Mouse (Mus musculus) frontal cortex, adult 2 months (tissue): ENCODE data around the gene Acacb. TPM values are rescaled to one million over a fixed set of nuclear protein-coding genes. Genes with fewer than 3 reads are reported as not detected.

ENCODE experiments used
- DNase-seq, 2 experiments: peaks; one replicate each; pipeline ENCODE4 v3.0.0; 2022; ENCODE audit warnings: low spot score in 1 of 2; ENCODE audit errors: extremely low spot score in 1 of 2
- polyA plus RNA-seq: library from polyadenylated mRNA; depleted of rRNA; stranded (reverse); fragments of >200 nt; gene quantifications from 2 replicates; pipeline ENCODE4 v1.2.3, GENCODE M21; 2012

Gene Acacb
- polyA plus RNA-seq, 1 experiment, result 3.7 TPM

DNA sequence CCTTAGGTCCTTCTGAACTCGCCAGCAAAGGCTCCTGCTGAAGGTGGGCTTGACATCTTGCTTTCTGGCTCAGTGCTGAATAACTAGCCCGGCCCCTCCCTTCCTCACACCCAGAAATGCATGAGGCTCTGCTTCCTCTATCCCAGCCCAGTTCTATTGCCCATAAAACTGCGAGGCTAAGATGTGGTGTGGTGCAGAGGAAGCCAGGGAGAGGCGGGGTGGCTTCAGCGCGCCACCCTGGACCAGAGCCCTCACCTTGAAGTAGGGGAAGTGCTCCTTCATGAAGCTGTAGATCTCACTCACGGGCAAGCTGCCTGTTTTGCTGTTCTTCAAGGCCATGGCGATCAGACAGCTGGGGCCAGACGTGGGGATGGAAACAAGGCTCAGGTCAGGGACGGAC lies 113.2 kb downstream of the Acacb start:
- DNase-seq, result no peak

DNA sequence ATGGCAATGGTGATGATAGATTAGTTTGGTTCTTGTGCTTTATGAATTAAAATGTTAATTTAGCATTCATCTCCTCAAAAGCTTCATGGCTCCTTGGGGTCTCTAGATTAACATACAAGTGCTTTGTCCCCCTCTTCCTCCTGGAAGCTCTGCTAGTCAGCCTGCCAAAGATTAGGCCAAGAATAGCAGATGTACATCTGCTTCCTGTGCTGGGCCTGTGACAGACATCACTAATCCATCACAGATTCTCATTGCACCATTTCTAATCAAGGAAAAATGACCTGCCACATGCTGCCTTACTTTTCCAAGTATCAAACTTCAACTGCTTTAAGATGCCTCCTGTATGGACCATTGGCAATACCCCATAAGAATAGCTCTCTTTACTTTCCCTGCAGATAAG lies 115.2 kb downstream of the Acacb start:
- DNase-seq, result no peak

DNA sequence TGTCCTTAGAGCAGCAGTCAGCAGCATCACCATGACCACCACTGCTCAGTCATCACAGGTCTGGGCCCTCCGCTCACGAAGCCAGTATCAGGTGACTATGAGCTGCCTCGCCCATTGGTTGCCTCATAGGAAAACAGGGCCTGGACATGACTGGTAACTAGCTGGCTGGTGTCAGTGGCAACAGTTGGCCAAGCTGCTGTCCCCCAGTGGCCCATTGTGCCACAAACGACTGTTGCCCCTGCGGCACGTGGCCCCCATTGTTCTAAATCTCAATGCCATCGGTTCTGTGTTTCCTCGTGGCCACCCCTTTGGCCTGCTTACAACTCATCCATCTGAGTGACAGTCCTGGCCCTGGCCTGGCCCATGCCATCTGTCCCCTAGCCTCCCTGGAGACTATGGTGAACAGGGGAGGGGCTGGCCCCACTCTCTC lies 117.7 kb downstream of the Acacb start:
- no peak for DNase-seq

DNA sequence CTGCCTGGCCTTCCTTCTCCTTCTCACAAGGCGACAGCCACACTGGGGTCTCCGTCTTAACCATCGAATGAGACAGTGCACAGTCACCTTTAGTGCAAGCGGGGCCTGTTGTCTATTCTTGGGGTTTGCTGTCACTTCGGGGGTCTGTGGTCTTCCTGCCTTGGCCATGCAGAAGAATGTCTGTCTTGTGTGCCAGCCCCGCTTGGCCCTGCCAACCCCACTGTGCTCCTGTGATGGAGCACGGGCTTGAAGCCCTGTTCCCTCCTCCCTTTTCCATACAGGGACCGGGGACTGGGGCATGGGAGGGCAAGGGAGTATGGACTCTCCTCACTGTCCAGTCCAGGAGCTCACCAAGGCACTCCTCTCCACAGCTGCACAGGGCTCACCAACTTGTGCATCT lies 118.5 kb downstream of the Acacb start:
- no peak for DNase-seq

DNA sequence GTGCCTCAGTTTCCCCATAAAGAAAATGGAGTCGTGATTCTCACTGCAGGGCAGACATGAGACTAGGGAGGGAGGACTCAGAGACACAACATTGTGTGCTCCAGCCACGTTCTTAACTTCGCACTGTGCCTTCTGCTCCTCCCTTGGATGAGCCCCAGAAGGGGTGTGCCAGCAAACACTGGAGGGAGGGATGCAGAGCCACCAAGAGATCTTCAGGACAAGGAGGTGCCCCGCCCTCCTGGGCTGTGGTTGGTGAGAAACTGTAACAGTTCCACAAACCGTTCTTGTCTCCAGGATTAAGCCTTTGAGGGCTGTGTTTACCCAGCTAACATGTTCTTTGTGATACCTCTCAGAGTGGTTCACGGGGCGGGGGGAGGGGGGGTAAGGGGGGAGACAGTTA lies 122.3 kb downstream of the Acacb start:
- no peak for DNase-seq

DNA sequence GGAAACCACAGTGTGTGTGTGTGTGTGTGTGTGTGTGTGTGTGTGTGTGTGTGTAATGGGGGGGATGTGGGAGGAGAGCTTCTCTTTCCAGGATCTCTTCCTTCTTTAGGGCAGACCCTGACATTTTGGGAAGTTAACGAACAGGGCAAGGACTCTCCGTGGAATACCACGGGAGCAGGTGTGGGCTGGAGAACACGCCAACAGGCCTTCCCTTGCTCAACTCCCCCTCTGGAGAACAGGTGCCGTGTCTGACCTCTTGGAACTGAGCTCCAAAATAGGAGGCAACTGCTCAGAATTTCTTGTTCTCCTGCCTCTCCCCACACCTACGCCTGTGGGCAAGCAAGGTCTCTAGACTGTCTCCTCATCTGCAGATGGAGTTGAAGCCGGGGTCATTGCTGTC lies 123.2 kb downstream of the Acacb start:
- DNase-seq, result no peak

DNA sequence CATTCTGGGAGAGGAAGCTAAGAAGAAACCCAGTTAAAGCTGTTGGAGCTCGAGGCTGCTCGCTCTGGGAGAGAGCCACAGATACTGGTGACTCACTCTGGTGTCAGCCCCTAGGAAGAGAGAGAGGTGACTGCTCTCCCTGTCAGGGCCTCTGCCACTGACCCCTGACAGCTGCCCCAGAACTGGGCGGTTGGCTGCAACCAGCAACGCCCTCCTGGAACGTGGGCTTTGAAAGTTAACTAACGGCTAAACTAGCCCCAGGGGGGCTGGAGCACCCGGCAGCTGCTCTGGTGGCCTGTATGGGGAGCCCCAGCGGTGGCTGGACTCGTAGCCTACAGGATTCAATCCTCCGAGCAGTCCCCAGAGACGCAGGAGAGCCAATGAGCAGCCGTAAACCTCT lies 123.6 kb downstream of the Acacb start:
- DNase-seq, result no peak

DNA sequence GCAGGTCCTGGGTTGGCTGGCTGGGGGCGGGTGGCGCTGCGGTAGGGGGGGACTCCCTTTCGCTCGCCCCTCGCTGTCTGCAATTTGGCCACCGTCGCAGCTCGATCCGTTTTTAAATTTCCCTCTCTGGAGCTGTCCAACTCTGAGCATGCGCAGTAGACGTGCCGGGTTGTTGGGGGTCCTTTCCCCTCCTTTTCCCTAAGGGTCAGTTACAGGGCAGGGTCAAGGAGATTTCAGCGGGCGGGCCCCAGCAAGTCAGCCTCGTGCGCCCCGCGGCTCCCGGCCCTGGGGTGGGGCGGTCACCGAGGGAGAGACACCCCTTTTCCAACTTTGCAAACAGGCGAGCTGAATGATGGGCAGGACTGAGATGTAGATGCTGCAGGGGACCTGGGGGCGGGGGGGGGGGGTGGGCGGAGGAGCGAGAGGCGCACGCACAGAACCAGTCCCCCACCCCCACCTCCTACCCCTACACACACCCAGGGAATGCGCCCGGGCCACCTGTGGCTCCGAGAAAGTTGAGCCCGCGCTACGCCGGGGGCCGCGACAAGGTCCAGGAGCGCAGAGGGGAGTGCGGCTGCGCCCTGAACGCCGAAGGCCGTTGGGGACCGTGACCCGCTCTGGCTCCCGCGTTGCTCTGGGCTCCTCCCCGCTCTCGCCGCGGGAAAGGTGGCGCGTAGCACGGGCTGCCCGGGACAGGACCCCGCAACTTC lies 127.5 kb downstream of the Acacb start, which contains the start of gene Foxn4:
Gene Foxn4 (minus strand): TSS at position 115 of the 710 bp plus-strand sequence.
- no peak for DNase-seq

DNA sequence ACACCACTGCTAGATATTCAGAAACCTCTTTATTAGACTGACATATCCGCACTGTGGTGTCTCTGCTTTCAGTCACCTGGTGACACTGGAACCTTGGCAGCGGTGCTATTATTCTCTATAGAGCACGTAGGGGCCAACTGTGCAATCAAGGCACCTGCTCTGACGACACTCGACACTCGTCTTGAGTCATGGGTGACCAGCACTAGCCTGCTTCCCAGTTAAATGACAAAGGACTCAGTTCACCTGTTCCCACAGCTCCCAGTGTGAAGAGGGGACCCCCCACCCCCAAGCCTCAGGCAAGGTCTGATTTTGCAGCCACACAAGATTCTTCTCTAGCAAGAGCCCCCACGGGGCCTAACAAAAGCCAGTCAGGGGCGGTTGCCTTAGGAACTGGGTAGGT lies 129.0 kb downstream of the Acacb start:
- DNase-seq, result no peak

DNA sequence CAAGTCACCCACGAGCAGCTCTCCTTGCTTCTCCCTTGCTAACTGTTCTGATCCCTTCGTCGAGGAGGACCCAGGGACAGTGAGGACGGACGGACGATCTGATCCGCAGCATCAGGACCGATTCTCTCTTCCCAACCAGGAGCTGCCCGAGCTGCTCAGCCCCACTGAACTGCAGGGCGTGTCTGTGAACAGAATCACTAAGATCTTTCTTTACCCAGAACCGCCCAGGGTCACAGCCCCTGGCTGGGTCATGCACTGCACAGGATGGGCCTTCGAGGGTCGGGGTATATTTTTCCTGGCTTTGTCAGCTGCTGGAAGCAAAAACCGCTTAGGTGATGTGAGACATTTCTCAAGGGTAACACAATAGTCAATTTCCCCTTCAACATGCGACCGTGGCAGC lies 129.7 kb downstream of the Acacb start:
- DNase-seq, result no peak

DNA sequence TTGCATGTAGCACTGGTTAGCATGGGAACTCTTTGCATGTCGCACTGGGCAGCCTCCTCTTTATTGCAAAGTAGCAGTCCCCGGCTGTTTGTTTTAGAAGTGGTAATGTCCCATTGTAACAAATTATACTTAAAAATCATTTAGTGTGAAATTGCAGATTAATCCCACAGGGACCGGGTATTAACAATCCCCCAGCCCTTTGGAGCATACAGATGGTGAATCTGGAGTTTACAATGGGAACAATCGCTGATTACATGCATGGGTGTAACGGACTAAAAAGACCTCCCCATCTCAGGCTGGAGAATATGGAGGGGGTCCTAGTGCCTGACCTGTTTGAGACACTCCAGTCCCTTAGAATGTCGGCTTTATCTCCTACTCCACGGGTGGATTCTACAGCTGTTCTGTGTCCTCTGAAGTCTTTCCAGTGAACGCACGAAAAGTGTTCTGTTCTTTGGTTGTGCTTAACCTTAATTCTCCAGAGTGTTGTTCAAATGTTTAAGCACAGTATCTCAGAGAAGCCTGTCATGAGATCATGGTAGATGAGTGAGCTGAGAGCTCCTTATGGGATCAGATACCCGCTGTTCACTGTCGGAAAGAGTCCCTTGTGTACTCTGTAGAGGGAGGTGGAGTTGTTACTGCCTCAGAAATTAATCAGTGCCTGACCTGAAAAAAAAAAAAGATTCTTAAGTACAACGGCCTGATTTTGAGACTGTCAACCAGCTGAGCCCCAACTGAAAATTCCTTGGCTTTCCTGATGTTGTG lies 133.2 kb downstream of the Acacb start:
- no peak for DNase-seq

DNA sequence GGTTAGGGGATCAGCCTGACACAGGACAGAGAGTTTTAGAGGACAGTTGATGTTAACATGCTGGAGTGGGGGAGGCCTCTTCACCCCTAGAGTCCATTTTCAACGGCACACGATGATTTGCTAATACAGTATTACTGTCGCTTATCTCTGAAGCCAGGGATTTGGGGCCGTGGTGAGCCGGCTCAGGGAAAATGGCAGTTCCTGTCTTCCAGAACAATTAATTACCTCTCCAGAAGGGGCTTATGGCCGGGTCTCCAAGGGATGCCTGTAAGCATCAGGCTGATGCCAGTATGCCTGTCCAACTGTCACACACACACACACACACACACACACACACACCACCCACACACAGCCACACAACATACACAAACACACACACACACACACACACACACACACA lies 136.0 kb downstream of the Acacb start:
- no peak for DNase-seq

DNA sequence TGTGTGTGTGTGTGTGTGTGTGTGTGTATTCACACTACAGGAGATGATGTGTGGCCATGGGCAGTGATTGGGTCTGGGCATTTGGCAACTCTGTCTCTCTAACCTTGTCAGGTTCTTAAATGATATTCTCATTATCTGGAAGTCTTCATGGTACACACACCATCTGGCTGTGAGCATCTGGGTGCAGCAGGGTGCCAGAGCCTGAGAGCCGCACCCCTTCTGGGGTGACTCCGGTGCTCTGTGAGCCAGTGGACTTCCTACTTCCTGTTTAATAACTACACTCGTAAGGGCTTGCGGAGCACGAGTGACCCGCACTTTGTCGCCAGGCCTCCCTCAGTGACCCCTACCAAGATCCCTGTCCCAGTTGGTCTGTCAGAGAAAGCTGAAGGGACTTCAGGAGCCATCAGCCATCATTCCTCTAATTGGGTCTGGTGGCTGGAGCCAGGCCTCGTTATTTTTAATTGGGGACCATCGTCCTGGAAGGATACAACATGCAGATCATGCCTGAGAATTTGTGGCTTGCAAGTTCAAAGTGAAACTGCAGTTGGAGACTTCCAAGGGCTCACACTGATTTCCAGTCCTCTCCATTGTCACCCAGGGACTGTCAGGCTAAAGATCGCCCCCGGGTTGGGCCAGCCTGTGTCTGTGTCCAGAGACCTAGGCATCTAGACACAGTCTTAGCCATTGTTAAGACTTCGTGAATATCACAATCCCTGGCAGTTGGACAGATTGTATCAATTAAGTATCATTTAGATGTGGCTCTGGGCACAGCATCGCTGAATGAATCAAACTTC lies 138.5 kb downstream of the Acacb start:
- peak; percentile 7 to 22 for DNase-seq

DNA sequence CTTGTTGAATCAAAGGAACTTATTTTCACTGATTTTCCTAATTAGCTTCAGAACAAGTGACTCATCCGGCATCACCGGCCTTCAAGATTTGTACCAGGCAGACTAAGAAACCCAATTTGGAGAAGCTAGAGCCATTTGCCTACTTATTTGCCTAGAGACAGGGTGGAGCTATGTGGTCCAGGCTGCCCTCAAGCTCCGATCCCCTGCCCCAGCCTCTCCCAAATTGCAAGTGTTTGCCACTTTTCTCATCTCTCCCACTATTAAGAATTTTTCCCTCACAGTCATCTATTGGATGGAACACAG lies 139.0 kb downstream of the Acacb start:
- peak in 1 of 2 experiments; percentile 10 for DNase-seq

DNA sequence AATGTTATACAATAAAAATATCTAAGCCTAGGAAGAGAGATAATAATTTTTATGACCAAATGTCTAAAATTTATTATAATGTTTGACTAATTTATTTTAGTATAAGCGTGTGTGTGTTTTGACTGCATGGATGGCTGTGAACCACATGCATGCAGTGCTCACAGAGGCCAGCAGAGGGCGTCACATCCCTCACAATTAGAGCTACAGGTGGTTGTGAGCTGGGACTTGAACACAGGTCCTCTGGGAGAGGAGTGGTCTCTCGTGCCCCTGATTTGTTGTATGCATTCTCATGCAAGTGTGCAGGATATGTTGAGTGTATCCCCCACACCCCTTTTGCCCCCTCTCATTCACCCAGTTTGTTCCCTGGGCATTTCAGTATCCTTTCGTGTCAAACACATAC lies 139.8 kb downstream of the Acacb start:
- no peak for DNase-seq

DNA sequence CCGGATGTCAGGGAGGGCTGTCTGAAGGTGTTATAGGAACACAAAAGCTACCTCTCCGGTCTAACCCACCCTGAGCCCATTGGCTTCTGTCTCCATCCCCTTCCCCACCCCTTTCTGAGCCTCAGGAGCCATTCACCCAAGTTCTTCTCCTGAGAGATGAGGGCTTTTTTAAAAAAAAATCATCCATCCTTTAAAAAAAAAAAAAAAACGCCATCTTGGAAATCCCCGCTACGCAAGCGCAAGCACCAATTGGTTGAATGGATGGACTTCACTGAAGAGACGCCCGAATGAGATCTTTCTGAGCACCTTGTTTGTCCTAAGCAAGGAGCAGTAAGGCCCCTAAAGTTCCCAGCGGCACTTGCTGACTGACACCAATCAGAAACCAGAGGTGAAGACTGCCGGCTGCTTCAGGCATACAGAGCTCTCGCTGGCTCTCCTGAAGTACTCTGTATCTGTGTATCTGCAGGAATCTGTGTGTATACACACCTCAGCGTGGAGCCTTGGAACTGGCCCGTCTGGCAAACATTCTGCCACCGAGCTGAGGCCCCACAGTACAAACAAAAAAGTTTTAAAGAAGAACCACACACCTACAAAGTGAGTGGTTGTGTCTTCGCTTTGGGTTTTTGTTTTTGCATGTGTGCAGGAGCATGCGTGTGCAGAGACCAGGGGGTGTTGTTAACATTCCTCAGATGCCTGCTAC lies 140.7 kb downstream of the Acacb start:
- no peak for DNase-seq

DNA sequence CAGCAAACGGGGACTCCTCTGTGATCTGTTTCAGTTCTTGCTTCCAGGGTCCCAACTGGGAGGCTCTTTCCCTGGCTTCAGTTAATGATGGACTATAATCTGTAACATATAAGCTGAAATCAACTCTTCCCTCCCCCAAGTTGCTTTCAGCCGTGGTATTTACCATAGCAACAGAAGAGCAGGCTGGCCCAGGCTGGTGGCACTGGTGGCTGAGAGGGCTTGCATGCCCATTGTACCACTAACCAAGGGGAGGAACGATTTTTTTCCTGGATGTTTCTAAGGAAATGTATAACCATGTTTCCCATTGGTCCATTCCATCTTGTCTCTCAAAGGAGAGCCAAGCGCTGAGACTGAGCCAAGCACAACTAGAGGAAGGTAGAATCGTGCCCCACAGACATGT lies 142.1 kb downstream of the Acacb start:
- DNase-seq, result no peak

DNA sequence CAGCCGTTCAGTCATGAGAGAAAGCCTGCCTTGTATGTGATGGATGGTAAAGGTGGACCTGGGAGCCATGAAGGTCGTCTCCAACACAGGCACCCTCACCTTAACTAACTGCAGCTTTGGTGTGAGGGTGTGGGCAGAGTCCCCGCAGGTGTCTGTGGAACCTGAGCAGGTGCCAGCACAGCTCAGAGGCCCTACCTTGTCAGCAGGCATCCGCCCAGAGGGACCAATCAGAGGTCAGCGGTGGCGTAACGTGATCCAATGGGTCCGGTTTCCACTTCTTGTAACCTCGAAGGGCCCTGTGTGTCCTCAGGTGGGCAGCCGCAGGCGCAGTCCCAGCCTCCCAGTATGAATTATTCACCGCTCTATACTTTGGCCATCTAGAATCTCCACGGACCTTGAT lies 142.5 kb downstream of the Acacb start, which contains the start of gene Myo1h:
Gene Myo1h (plus strand): TSS at position 293 of the 400 bp plus-strand sequence.
- no peak for DNase-seq

DNA sequence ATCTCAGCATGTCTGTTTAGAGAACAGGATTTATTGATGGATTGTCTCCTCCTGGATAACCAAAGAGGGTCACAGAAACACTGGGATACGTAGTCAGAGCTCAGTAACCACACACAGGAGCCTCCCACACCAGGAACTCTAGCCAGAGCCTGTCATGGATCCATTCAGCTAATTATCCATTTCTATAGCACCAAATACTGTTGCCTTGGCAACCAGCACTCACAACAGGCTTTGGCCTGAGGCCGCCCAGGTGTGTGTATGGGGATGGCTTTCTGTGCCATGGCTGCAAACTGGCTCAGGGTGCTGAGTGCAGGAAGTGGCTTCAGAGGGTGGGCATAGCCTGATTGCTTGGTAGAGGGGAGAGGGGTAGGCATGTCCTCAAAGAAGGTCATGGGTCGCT lies 143.7 kb downstream of the Acacb start:
- DNase-seq, result peak in 1 of 2 experiments; percentile 17

DNA sequence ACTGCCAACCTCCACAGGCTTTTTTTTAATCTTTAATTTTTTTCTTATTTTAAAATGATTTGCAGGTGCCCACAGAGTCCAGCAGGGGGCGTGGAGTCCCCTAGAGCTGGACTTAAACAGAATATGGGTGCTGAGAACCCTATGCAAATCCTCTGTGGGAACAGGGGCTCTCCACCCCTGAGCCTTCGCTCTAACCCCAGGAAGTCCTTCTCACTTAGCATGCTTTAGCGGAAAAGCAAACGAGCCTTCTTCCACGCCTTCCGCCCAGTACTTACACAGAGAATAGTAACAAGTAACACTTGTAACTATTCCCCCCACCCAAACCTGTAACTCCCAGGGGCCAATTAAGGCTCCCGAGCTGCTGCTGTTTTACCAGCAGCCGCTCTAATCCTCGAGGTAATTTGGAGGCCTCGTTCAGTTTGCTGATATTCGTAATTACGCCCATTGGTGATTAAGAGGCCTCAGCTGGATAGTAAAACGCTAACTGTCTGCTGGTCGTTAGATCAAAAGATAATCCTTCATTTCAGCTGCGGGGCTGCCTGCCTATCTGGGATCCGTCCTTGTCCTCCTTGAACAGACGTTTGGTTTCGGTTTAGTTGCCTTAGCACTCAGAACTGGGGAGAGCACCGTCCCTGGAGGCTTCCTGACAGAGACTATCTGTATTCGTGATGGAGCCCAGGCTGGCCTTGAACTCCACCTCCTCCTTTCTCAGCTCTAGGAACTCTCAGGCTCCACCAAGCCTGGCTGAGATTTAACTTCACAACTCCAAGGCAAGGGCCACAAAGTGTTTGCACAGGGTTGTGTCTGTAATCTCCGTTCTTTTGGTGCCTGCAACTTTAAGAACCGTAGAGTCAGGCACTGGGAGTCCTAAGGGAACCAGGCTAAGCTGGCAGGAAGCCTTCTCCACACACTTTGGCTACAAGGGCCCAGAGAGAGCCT lies 150.6 kb downstream of the Acacb start:
- DNase-seq, result no peak
